Mouse (Mus musculus) embryonic fibroblast, embryonic 13.5 days (primary cell): ENCODE measurements at regions not wholly inside any gene's neighbourhood (a gene's known extent, or its start where the extent isn't known, plus 50 kb on each side); places are given as distances from the start of the nearest gene placed in this dataset.

Source experiments
- H3K27ac ChIP-seq: 2 replicates; pipeline ENCODE4 v1.5.1; 2012; ENCODE audit warnings: low read length, control low read depth, inconsistent platforms; ENCODE audit not compliant: insufficient read depth
- H3K4me1 ChIP-seq: 2 replicates; pipeline ENCODE4 v1.6.1; 2011; ENCODE audit warnings: low read length; ENCODE audit not compliant: control insufficient read depth, insufficient read depth
- H3K4me3 ChIP-seq: 2 replicates; pipeline ENCODE4 v1.5.1; 2011; ENCODE audit warnings: mild to moderate bottlenecking, control low read depth, low read length; ENCODE audit not compliant: insufficient read depth
- CTCF ChIP-seq: IDR thresholded peaks from 2 replicates; pipeline ENCODE4 v1.5.1; 2011; ENCODE audit warnings: mild to moderate bottlenecking, control low read depth, low read length, moderate library complexity, borderline replicate concordance; ENCODE audit not compliant: insufficient read depth
- POLR2A ChIP-seq: IDR thresholded peaks from 2 replicates; pipeline ENCODE4 v1.6.1; 2011; ENCODE audit warnings: low read depth, mild to moderate bottlenecking, control low read depth, low read length, moderate library complexity

- no peak for TF ChIP-seq CTCF
- TF ChIP-seq POLR2A, result no peak
- Histone ChIP-seq H3K27ac (no peak overlapping the region), H3K4me1 (no peaks in the 10 kb centered on the region), H3K4me3 (no peak overlapping the region)
Observed at GRCm38 (mm10) chr16:74806775-74807174, 395.1 kb upstream of the Robo2 start.

GRCm38 (mm10) chr16:74801296-74801695, 389.7 kb upstream of the Robo2 start:
- H3K4me1 ChIP-seq, result no peaks in the 10 kb centered on the region
- no peak for TF ChIP-seq POLR2A
- peak; percentile 65 for TF ChIP-seq CTCF
- no peak overlapping the region for H3K27ac ChIP-seq
- no peak overlapping the region for H3K4me3 ChIP-seq

DNA sequence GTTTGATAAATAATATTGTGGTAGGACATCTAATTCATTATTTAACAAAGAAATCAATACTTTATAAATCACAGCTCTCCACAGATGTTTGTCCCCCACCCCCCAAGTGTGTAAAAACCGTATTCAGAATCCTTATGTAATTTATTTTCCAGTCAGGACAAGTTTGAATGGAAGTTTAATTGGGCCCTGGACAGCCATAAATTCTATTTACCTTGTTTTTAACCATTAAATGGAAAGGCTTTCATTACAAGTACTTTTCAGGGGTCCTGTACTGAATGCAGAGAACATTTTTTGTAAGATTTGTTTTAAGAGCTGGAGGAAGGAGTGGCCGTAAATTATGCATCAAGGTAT, 384.7 kb upstream of the Robo2 start:
- no peak overlapping the region for H3K4me3 ChIP-seq
- H3K27ac ChIP-seq, result no peak overlapping the region
- 0 out of 2 replicates have a peak, but pooled peaks cover 3% of the 10 kb centered on the region for H3K4me1 ChIP-seq
- TF ChIP-seq POLR2A (no peak), CTCF (no peak)

- Histone ChIP-seq H3K4me1 (0 out of 2 replicates have a peak, but pooled peaks cover 3% of the 10 kb centered on the region), H3K4me3 (no peak overlapping the region), H3K27ac (no peak overlapping the region)
- no peak for TF ChIP-seq CTCF
- no peak for TF ChIP-seq POLR2A
Observed at GRCm38 (mm10) chr16:74795360-74796302, 384.0 kb upstream of the Robo2 start.

DNA sequence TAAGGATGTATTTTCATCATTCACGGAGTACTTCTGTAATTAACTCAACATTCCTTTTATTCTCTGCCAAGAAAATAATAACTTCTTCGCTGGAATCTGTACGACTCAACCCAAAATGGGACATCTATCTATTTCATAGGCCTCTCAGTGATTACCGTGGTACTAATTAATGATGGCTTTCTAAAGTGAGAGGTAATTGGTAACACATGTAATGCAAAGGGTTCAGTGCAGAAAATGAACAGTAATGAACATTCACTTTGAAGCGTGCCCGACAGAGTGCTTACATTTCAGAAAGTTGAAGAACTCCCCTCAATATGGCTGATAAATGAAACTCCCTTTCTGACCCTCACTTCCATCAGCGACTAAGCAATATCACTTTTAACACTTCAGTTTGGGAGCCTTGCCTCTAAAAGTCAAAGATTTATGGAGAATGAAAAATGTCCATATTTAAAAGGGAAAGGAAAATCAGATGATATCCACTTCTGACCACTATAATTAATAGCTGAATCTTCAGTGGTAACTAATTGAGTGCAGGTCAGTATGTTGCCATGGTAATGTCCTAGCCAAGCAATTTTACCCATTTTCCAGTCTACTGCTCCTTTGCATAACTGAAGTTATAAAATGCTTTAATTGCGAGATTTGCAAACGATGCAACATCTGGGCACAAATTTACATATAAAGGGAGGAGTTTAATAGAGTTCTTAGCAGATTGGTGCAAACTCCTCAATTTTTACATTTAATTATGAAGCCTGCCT, 373.9 kb upstream of the Robo2 start:
- H3K4me1 ChIP-seq, result no peaks in the 10 kb centered on the region
- H3K27ac ChIP-seq, result no peak overlapping the region
- H3K4me3 ChIP-seq, result no peak overlapping the region
- TF ChIP-seq POLR2A (no peak), CTCF (no peak)

GRCm38 (mm10) chr16:74780388-74780787, 368.8 kb upstream of the Robo2 start:
- Histone ChIP-seq H3K4me3 (no peak overlapping the region), H3K4me1 (no peaks in the 10 kb centered on the region), H3K27ac (no peak overlapping the region)
- TF ChIP-seq POLR2A, result no peak
- no peak for TF ChIP-seq CTCF

GRCm38 (mm10) chr16:74768264-74768663, 356.6 kb upstream of the Robo2 start:
- no peak overlapping the region for H3K4me3 ChIP-seq
- no peak for TF ChIP-seq CTCF
- no peak for TF ChIP-seq POLR2A
- no peak overlapping the region for H3K27ac ChIP-seq
- H3K4me1 ChIP-seq, result no peaks in the 10 kb centered on the region

DNA sequence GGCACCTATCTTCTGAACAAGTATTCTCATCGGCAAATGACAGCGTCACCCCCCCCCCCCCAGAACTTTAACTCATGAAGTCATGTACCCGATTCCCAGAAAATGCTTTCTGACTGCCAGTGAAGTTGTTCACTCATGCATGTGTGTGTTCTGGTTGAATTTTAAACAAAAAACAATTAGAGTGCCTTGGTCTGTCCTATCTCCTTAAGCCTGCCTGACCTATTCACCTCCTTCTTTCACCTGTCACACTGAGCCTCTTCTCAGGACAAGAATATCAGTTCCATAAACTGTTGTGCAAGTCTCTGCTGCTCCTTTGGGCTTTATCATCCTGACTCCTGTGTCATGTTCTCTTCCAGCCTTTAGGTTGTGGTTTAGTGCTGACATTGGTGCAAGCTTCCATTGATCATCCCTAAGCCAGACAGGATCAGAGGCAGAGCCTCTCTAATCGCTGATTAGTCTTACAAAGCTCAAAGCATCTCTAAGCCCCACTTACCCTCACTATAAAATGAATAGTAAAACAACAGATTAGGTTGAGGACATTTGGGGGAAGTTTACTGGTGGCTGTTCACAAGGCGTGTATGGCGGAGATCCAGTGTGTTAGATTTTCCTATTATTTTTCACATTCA, 345.2 kb upstream of the Robo2 start:
- Histone ChIP-seq H3K4me1 (no peaks in the 10 kb centered on the region), H3K4me3 (no peak overlapping the region), H3K27ac (no peak overlapping the region)
- no peak for TF ChIP-seq POLR2A

GRCm38 (mm10) chr16:74750900-74751299, 339.3 kb upstream of the Robo2 start:
- H3K27ac ChIP-seq, result no peak overlapping the region
- H3K4me3 ChIP-seq, result no peak overlapping the region
- TF ChIP-seq CTCF (no peak), POLR2A (no peak)
- no peaks in the 10 kb centered on the region for H3K4me1 ChIP-seq

DNA sequence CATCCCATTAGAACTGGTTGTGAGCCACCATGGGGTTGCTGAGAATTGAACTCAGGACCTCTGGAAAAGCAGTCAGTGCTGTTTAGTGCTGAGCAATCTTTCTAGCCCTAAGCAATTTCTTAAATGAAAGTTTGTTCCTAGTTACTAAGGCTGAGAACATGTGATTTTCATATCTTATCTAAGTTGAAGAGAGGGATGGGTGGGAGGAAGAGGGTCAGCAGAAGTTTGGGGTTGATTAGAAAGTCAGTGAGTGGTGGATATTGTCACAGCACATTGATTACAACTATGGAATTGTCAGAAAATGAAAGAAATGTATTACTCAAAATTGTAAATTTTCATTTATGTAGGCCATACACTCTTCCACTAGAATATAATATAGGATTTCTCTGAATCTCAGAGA, 337.4 kb upstream of the Robo2 start:
- no peaks in the 10 kb centered on the region for H3K4me1 ChIP-seq
- no peak overlapping the region for H3K4me3 ChIP-seq
- TF ChIP-seq CTCF (no peak), POLR2A (no peak)
- no peak overlapping the region for H3K27ac ChIP-seq
